Mouse (Mus musculus) lung, embryonic 16.5 days (tissue): ENCODE measurements at regions not wholly inside any gene's neighbourhood (a gene's known extent, or its start where the extent isn't known, plus 50 kb on each side); places are given as distances from the start of the nearest gene placed in this dataset.

ENCODE experiments used
- ATAC-seq: fragments of 200-750 bp; cut with Nextera tagmentation; 2 replicates; pipeline ENCODE4 v1.8.0; 2017; ENCODE audit warnings: low read depth, mild to moderate bottlenecking, moderate library complexity
- H3K27ac ChIP-seq: fragments of 300-500 bp; sonication (generic); 2 replicates; pipeline ENCODE4 v1.5.1; 2014; ENCODE audit warnings: mild to moderate bottlenecking, control low read depth, low read length
- H3K27me3 ChIP-seq: fragments of 300-500 bp; sonication (generic); 2 replicates; pipeline ENCODE4 v1.6.1; 2014; ENCODE audit warnings: low read depth, low read length, mixed read lengths; ENCODE audit not compliant: control insufficient read depth, insufficient read depth
- H3K36me3 ChIP-seq: fragments of 300-500 bp; sonication (generic); 2 replicates; pipeline ENCODE4 v1.6.1; 2014; ENCODE audit warnings: low read length; ENCODE audit not compliant: control insufficient read depth, insufficient read depth
- H3K4me1 ChIP-seq: fragments of 300-500 bp; sonication (generic); replicated peaks from 2 replicates; pipeline ENCODE4 v1.6.1; 2014; ENCODE audit warnings: low read length, mixed read lengths; ENCODE audit not compliant: control insufficient read depth, insufficient read depth
- H3K4me2 ChIP-seq: fragments of 300-500 bp; sonication (generic); 2 replicates; pipeline ENCODE4 v1.6.1; 2014; ENCODE audit warnings: low read depth, low read length, control low read depth
- H3K4me3 ChIP-seq: fragments of 300-500 bp; sonication (generic); 2 replicates; pipeline ENCODE4 v1.5.1; 2014; ENCODE audit warnings: mild to moderate bottlenecking, low read length, control low read depth
- H3K9ac ChIP-seq: fragments of 300-500 bp; sonication (generic); 2 replicates; pipeline ENCODE4 v1.6.1; 2014; ENCODE audit warnings: low read length, control low read depth
- H3K9me3 ChIP-seq: fragments of 300-500 bp; sonication (generic); 2 replicates; pipeline ENCODE4 v1.6.1; 2016; ENCODE audit warnings: low read length; ENCODE audit not compliant: control insufficient read depth
- WGBS: fragments of 180-500 bp; shearing (Covaris S2); extraction: QIAGEN DNeasy Blood & Tissue Kit; methylation state at CpG from one replicate; pipeline ENCODE4 v1.1.7; 2014; 5-methylcytosine and 5-hydroxymethylcytosine counted together

DNA sequence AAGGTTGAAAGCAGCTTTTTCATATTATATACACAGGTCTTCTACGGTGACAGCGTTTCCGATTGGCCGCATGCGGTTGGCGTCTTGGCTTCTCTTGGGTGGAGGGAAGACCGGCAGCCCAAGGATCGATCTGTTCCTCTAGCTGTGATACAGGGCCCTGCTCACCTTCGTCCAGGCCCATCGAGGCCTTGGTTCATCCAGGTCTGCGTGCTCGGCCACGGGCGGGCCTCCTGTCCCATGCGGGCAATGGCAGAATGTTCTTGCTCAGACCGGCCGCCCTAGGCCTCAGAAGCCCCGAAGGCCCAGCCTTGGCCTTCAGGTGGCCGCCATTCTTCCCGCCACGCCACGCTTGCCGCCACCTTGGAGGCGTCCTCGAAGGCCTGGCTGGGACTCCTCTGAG is 194.4 kb upstream of the Ppp6c start:
- H3K27me3 ChIP-seq = no peaks in the 10 kb centered on the region
- ATAC-seq = 0 out of 2 replicates have a peak, but pooled peaks have one; percentile 15
- no peak overlapping the region for H3K4me2 ChIP-seq

GRCm38 (mm10) chr2:39400336-39400735 is 174.1 kb upstream of the Ppp6c start:
- WGBS = 33% methylated on average over 2 of the region's 2 CpGs
- ATAC-seq = no peak
- no peak overlapping the region for H3K4me2 ChIP-seq

More for the DNA sequence above, 194.4 kb upstream of the Ppp6c start:
- Histone ChIP-seq H3K4me3 (no peak overlapping the region), H3K9me3 (no peaks in the 10 kb centered on the region), H3K4me1 (no peaks in the 10 kb centered on the region), H3K9ac (no peak overlapping the region), H3K36me3 (no peaks in the 10 kb centered on the region), H3K27ac (no peak overlapping the region)
- 89% methylated on average over 23 of the region's 25 CpGs for whole genome bisulfite sequencing

GRCm38 (mm10) chr2:39399523-39399922 is 173.3 kb upstream of the Ppp6c start:
- H3K4me2 ChIP-seq = no peak overlapping the region
- no peaks in the 10 kb centered on the region for H3K4me1 ChIP-seq
- no peak overlapping the region for H3K9ac ChIP-seq
- no peak overlapping the region for H3K4me3 ChIP-seq
- no peak for ATAC-seq
- no peaks in the 10 kb centered on the region for H3K27me3 ChIP-seq
- 73% methylated on average over 2 of the region's 2 CpGs for WGBS
- H3K9me3 ChIP-seq = 0 out of 2 replicates have a peak, but pooled peaks cover 3% of the 10 kb centered on the region
- H3K27ac ChIP-seq = no peak overlapping the region
- H3K36me3 ChIP-seq = no peaks in the 10 kb centered on the region

More at GRCm38 (mm10) chr2:39400336-39400735, 174.1 kb upstream of the Ppp6c start:
- no peak overlapping the region for H3K4me3 ChIP-seq
- no peaks in the 10 kb centered on the region for H3K4me1 ChIP-seq
- 0 out of 2 replicates have a peak, but pooled peaks cover 3% of the 10 kb centered on the region for H3K9me3 ChIP-seq
- no peak overlapping the region for H3K27ac ChIP-seq
- no peak overlapping the region for H3K9ac ChIP-seq
- H3K36me3 ChIP-seq = no peaks in the 10 kb centered on the region
- H3K27me3 ChIP-seq = no peaks in the 10 kb centered on the region

DNA sequence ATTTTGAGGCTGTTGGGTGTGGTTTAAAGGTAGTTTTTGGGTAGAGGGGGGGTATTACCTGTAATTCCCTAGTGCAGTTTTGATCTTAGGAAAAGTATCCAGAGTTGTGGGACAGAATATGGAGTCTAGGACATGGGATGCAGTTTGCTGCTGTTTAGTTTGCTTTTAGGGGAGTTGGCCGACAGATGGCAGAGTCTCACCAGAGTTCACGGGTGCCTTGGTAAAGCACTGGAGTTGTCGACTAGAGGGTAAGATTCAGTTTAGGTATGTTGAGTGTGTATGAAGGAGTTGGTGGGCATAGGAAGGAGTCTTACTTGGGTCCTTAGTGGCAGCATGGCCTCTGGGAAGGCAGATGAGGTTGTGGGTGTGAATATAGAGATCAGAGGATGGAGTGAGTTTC is 168.4 kb upstream of the Ppp6c start:
- H3K4me2 ChIP-seq = no peak overlapping the region
- H3K9me3 ChIP-seq = no peaks in the 10 kb centered on the region
- H3K9ac ChIP-seq = no peak overlapping the region
- H3K4me3 ChIP-seq = no peak overlapping the region
- H3K27me3 ChIP-seq = no peaks in the 10 kb centered on the region
- H3K4me1 ChIP-seq = no peaks in the 10 kb centered on the region
- H3K27ac ChIP-seq = no peak overlapping the region
- no peak for ATAC-seq
- WGBS = 45% methylated on average over 3 of the region's 3 CpGs
- H3K36me3 ChIP-seq = no peaks in the 10 kb centered on the region

- no peak for ATAC-seq
- Histone ChIP-seq H3K4me1 (no peaks in the 10 kb centered on the region), H3K27ac (no peak overlapping the region), H3K27me3 (no peaks in the 10 kb centered on the region), H3K9ac (no peak overlapping the region), H3K4me3 (no peak overlapping the region), H3K36me3 (no peaks in the 10 kb centered on the region), H3K9me3 (no peaks in the 10 kb centered on the region), H3K4me2 (no peak overlapping the region)
- 72% methylated on average over 3 of the region's 3 CpGs for WGBS
Observed at GRCm38 (mm10) chr2:39377264-39377663, 151.0 kb upstream of the Ppp6c start.

DNA sequence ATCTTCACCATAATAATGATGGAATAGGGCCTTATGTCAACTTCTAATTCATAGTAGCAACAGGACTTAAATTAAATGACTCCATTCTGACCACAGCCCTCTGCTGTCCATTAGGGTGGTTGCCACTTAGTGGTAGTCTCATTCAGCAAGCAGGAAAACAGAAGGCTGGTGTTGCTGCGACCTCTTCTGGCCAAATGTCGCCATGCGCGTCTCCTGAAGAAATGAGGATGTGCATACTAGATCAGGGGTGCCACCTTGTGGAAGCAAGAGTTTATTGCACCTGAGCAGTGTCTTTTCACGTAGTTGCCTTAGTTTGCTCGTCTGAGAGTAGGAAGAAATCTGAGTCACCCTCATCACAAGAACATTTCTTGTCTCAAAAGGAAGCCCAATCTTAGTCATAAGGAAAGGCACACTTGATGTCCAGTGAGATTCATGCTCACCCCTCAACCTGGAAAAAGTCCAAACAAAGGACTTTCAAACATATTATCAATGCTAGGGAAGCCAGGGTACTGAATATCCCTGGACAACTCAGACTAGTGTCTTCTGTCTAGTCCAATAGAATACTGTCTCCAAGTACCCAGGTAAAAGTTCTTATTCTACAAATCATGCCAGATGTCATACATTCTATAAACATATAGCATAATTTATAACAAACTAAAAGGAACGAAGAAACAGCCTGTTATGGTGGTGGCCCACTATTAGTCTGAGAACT is 147.0 kb upstream of the Ppp6c start:
- H3K9ac ChIP-seq = no peak overlapping the region
- peak; percentile 86 for ATAC-seq
- no peak overlapping the region for H3K4me2 ChIP-seq
- H3K4me3 ChIP-seq = no peak overlapping the region
- no peaks in the 10 kb centered on the region for H3K9me3 ChIP-seq
- H3K4me1 ChIP-seq = no peaks in the 10 kb centered on the region
- H3K27ac ChIP-seq = no peak overlapping the region
- no peaks in the 10 kb centered on the region for H3K27me3 ChIP-seq
- WGBS = 13% methylated on average over 7 of the region's 7 CpGs
- no peaks in the 10 kb centered on the region for H3K36me3 ChIP-seq

DNA sequence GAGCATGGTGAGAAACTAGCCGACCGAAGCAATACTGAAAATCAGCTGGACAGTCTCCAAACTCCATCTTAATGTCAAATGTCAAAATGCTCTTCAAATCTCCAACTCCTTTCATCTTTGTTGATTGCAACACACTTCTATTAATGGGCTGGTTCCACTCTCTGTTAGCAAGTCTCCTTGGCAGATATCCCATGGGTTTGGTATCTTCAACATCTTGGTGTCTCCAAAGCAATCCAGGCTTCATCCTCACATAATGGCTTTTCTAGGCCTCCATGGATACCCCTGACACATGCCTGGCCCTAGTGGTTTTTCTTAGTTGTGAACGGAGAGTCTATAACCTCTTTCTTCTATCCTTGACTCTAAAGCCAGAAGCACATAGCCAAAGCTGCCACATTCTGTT is 118.0 kb upstream of the Ppp6c start:
- ATAC-seq = peak; percentile 34; the same call in 1 of the 2 replicates
- Histone ChIP-seq H3K9ac (no peak overlapping the region), H3K27me3 (no peaks in the 10 kb centered on the region), H3K4me1 (no peaks in the 10 kb centered on the region), H3K27ac (no peak overlapping the region), H3K9me3 (no peaks in the 10 kb centered on the region), H3K4me2 (no peak overlapping the region), H3K4me3 (no peak overlapping the region), H3K36me3 (no peaks in the 10 kb centered on the region)
- 63% methylated on average over 3 of the region's 3 CpGs for WGBS

- Histone ChIP-seq H3K9ac (no peak overlapping the region), H3K4me1 (no peaks in the 10 kb centered on the region), H3K9me3 (no peaks in the 10 kb centered on the region), H3K4me2 (no peak overlapping the region), H3K4me3 (no peak overlapping the region), H3K27ac (no peak overlapping the region), H3K27me3 (no peaks in the 10 kb centered on the region), H3K36me3 (no peaks in the 10 kb centered on the region)
- 37% methylated on average over 3 of the region's 3 CpGs for WGBS
- no peak for ATAC-seq
Observed at GRCm38 (mm10) chr2:39340406-39340805, 114.2 kb upstream of the Ppp6c start.

GRCm38 (mm10) chr2:39338832-39339649 is 112.8 kb upstream of the Ppp6c start:
- H3K4me3 ChIP-seq = no peak overlapping the region
- 77% methylated on average over 9 of the region's 9 CpGs for WGBS

More at GRCm38 (mm10) chr2:39338832-39339649, 112.8 kb upstream of the Ppp6c start:
- Histone ChIP-seq H3K27me3 (no peaks in the 10 kb centered on the region), H3K4me1 (no peaks in the 10 kb centered on the region), H3K9ac (no peak overlapping the region), H3K36me3 (no peaks in the 10 kb centered on the region), H3K9me3 (no peaks in the 10 kb centered on the region), H3K4me2 (no peak overlapping the region), H3K27ac (no peak overlapping the region)
- no peak for ATAC-seq
